Mouse (Mus musculus): ENCODE data around the gene Tex28.
A peak's percentile ranks its signal among the peaks of the same experiment; 100 is the strongest.
"Not testable (repeated sequence)": the region's sequence is repeated elsewhere in the genome, so short reads cannot be mapped to it uniquely, and the experiment has no call there.

Tex28 gene

GRCm38 (mm10) chrX:74167738-74168137 is at the start of gene Tex28:
TSS of gene Tex28 (minus strand) at chrX:74167838.
- no peak for DNase-seq

DNA sequence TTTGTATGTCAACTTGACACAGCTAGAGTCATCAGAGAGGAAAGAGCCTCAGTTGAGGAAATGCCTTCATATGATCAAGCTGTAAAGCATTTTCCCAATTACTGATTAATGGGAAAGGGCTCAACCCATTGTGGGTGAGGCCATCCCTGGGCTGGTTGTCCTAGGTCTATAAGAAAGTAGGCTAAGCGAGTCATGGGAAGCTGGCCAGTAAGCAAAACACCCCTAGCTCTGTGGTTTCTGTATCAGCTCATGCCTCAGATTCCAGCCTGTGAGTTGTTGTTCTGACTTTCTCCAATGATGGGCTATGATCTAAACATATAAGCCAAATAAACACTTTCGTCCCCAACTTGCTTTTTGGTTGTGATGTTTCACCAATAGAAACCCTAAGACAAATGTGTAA is 35.9 kb upstream of the Tex28 start:
- DNase-seq, result no peak

GRCm38 (mm10) chrX:74176959-74177358 is 9.3 kb upstream of the Tex28 start, which contains the start of gene Tktl1:
TSS of gene Tktl1 (plus strand) at chrX:74177259.
- no peak for DNase-seq

DNA sequence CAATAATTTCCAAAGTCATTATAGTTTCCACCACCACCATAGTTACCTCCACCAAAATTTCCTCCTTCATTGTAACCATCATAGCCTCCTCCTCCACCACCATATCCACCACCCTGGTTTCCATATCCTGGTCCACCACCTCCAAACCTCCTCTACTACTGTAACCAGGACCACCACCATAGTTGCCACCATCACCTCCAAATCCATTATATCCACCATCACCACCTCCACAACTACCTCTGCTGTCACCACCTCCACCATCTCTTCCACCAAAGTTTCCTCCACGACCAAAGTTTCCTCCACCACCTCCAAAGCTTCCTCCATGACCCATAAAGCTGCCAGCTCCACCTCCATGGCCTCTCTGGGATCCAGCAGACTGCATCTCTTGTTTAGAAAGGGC is 32.4 kb downstream of the Tex28 start, which contains the start of gene Mecp2:
Gene Mecp2, minus strand, starts transcription at position 101 of the 400 bp plus-strand sequence.
- DNase-seq, result not testable (repeated sequence)

DNA sequence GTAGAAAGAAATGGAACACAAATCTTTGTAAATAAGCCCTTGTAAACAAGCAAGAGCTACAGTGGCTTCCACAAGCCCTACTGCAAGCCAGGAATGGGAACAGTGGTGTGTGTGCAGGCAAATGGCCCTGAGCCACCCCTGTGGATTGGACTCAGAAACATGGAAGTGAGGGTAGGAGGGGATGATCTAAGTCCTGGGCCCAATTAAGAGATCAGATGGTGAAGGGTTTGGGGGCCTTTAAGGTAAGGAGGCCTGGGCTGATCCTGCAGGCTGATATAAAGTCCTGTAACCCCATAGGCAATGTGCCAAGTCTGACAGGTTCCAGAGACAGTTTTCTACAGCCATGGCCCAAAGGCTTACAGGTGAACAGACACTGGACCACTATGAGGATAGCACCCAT is 40.5 kb downstream of the Tex28 start, which contains the start of gene Opn1mw:
Gene Opn1mw, plus strand, starts transcription at position 301 of the 400 bp plus-strand sequence.
- DNase-seq, result no peak

GRCm38 (mm10) chrX:74124975-74125374 is 42.7 kb downstream of the Tex28 start:
- DNase-seq, result no peak

- peak; percentile 58 for DNase-seq
Observed at GRCm38 (mm10) chrX:74115511-74115910, 52.1 kb downstream of the Tex28 start.

DNA sequence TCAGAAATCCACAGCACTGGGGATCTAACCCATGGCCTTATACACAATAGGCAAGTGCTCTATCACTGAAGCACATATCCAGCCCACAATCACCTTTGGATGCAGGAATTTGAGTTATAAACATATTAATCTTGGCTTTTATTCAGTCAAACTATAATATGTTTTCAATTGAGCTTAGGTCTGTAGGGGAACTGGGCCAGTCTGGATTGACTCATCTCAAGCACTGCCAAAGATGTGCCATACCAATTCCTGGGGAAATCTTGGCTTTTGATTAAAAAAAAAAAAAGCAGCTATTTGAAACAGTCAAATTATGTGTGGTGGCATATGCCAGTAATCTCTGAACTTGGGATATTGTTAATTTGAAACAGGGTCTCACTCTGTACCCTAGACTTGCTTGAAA is 53.6 kb downstream of the Tex28 start:
- DNase-seq, result no peak

DNA sequence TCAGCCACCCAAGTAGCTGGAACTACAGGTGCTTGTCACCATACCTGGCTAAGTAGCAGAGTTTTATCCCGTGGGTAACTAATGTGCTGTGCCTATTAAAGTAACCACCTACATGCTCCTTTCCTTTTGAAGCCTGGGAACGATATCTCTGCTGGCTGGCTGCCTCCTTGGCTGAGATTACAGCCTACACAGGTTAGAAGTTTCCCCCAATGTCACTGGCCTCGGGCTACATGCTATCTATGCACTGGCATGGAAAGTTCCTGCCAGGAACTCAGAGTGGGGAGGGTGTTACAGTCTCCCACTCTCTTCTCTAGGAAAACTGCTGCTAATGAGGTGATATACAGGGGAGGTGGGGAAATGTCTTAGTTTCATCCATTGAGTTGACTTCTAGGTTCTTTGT is 58.9 kb downstream of the Tex28 start:
- no peak for DNase-seq

DNA sequence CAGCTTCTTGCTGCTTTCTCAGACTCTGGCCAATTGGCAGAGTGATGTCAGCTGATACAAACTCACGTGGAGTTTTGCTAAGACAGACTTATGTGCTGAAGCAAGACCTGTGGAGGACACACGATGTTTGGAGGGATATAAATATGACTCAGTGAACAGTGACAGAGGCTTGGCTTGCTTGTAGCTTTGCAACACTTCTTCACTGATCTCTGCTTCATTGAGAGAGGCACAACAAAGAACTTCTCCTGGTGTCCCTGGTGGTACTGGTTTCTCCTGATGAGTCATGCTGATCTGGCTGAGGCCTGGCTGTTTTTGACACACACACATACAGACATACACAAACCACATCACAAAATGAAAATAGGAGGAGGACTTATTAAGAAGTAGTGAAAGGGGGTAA is 61.7 kb downstream of the Tex28 start:
- DNase-seq, result no peak

DNA sequence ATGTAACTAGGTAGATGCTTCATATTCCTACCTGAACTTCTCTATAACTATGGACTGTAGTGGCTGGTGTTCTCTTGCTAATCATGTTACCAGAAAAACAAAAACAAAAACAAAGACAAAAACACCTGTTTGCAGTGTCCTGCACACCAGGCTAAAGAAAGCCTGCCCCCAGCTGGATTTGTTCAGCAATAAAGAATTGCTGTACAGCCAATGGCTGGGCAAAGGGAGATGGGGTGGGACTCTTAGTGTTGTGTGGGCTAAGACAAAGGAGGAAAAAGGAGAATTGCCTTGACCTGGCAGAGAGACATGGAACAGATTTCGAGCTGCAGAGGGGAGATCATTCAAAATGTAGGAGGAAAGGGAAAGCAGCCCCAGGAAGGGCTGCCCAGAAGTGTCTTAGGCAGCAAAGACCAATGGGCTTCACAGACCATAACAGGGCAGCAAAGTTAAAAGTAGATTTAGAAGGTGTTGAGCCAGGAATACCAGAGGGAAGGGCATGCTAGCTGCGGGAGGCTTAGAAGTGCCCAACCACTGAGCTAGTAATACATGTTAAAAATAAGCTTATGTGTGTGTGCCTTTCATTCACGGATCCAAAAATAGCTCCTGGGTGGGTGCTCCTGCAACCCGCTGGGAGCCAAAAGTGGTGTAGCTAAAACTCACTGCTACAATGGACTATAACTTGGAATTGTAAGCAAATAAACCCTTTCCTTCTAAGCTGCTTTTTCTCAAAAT is 64.0 kb downstream of the Tex28 start:
- DNase-seq, result no peak
